Mouse (Mus musculus): ENCODE data around the gene Fam214a.

- no peak for TF ChIP-seq USF1 (IDR thresholded peaks at IDR 0.05; ENCODE audit: low read depth)
- TF ChIP-seq CTCF (IDR thresholded peaks at IDR 0.05; ENCODE audit: control insufficient read depth, insufficient read depth, insufficient read length), result no peak
Observed at GRCm38 (mm10) chr9:74929981-74930423, 22.7 kb upstream of the Fam214a start.
